1 mouse cellular context compared by ENCODE assay signal in the genomic region with DNA sequence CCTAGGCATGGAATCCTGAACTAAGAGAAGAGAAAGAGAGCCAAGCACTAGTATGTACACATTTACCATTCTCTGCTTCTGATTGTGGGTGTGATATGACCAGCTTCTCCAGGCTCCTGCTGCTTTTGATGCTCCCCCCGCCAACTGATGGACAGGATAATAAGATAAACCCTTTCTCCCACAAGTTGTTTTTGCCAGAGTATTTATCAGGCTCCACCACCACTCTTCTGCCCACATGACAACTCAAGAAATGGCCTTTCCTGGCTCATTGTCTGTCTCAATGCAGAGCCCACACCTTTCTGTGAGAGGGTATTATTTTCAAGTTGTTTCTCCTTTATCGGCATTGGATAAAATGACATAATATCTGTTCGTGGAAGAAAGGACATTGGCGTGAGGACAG.
A peak's percentile ranks its signal among the peaks of the same experiment; 100 is the strongest.
TF ChIP-seq lines count a peak whose summit lies in the region.

No protein-coding gene starts in this region.

TF ChIP-seq in MEL, 35 proteins besides CTCF, POLR2A, EP300 and RAD21 (continued from another document):
- TF ChIP-seq SIN3A (IDR thresholded peaks at IDR 0.05; ENCODE audit: low read length) (peak; percentile 40; the same call in 1 of the 2 replicates), GATA1 (IDR thresholded peaks at IDR 0.05; ENCODE audit: low read depth, low read length) (peak; percentile 85), TCF12 (IDR thresholded peaks at IDR 0.05; ENCODE audit: low read depth, low read length) (peak; percentile 82), ZMIZ1 (IDR thresholded peaks at IDR 0.05; ENCODE audit: low read depth, low read length) (no peak), USF1 (IDR thresholded peaks at IDR 0.05; ENCODE audit: low read depth, low read length) (peak; percentile 69; the same call in 1 of the 2 replicates), GABPA (IDR thresholded peaks at IDR 0.05; ENCODE audit: low read depth, low read length) (no peak), ETS1 (IDR thresholded peaks at IDR 0.05; ENCODE audit: low read depth, low read length) (peak; percentile 73)
